Mouse (Mus musculus): ENCODE measurements around the gene Rxylt1. TPM values are rescaled to one million over a fixed set of nuclear protein-coding genes. Genes with fewer than 3 reads are reported as not detected.

The Rxylt1 gene
- polyA plus RNA-seq, 1 experiment from 2014 or later = 49.4 TPM

DNA sequence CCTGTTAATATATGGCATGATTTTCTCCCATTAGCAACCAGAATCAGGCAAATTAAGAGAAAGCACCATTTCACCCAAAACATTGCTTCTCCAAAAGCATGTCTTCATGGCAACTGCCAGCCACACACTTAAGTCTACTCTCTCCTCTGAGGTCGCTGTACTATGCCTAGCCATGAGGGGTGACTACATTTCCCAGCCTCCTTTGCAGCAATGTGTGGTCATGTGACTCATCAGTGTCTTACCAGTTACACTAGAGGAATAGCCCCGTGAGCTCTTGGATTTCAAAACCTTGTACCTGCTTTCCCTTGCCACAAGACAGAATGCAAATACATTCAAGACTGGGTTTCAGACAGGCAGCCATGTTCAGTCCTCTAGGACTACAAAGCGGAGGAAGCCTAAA lies 58.6 kb downstream of the Rxylt1 start:
- no peak overlapping the region for H3K4me2 ChIP-seq (replicated peaks)
- ATAC-seq (ENCODE audit: insufficient number of reproducible peaks, insufficient read depth, low FRiP score, low TSS enrichment) = no peak
- no peak overlapping the region for H3K9ac ChIP-seq
- no peaks in the 10 kb centered on the region for H3K9me3 ChIP-seq
- WGBS = 59% methylated on average over 3 of the region's 3 CpGs
- no peak overlapping the region for H3K4me3 ChIP-seq
- H3K36me3 ChIP-seq = peaks cover 5% of the 10 kb centered on the region
- H3K4me1 ChIP-seq = no peaks in the 10 kb centered on the region
- H3K27me3 ChIP-seq = no peaks in the 10 kb centered on the region
- H3K27ac ChIP-seq = no peak overlapping the region

DNA sequence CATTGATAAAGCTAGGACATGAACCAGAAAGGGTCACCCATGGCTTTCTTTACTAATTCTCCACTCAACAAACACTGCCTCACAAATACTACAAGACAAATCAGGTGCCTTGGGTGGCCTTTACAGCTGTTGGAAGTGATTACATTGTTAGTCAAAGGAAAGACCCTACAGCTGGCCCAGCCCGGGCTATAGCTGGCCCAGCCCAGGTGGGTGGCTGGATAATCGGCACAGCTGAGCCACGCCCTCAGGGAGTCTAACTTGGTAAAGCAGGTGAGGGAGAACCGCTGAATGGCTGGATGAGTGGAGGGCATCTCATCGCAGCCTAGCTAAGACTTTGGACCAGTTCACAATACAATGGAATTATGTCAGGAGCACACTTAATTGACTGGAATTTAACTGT lies 63.9 kb downstream of the Rxylt1 start:
- ATAC-seq (ENCODE audit: insufficient number of reproducible peaks, insufficient read depth, low FRiP score, low TSS enrichment) = no peak
- WGBS = 68% methylated on average over 5 of the region's 5 CpGs

DNA sequence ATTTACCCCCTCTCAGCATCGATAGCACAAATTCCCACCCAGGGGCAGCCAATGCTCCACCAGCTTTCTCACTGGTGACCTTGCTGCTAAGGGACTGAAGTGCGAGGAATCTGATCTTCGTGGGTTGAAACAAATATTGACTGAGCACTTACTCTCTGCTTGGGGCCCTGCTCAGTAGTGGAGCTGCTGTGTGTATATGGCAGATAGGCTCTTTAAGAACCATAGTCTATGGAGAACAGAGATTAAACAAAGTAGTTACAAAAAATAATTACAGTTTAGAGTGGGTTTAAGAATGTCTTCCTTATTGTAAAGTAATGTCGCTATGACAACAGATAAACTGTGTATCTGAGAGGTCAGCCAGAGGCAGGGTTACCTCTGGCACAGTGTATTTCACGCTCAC lies 66.8 kb downstream of the Rxylt1 start:
- Histone ChIP-seq H3K4me3 (no peak overlapping the region), H3K27ac (no peak overlapping the region), H3K9ac (no peak overlapping the region), H3K9me3 (no peaks in the 10 kb centered on the region), H3K4me2 (replicated peaks) (no peak overlapping the region), H3K36me3 (no peaks in the 10 kb centered on the region), H3K4me1 (no peaks in the 10 kb centered on the region; the same call in 1 of the 2 replicates), H3K27me3 (no peaks in the 10 kb centered on the region)
- no peak for ATAC-seq (ENCODE audit: insufficient number of reproducible peaks, insufficient read depth, low FRiP score, low TSS enrichment)
- WGBS = 82% methylated on average over 5 of the region's 5 CpGs

More for the DNA sequence above, 63.9 kb downstream of the Rxylt1 start:
- H3K4me2 ChIP-seq (replicated peaks) = no peak overlapping the region
- peaks cover 5% of the 10 kb centered on the region for H3K36me3 ChIP-seq
- H3K27ac ChIP-seq = no peak overlapping the region
- H3K27me3 ChIP-seq = no peaks in the 10 kb centered on the region
- no peaks in the 10 kb centered on the region; the same call in 1 of the 2 replicates for H3K4me1 ChIP-seq
- H3K4me3 ChIP-seq = no peak overlapping the region
- H3K9ac ChIP-seq = no peak overlapping the region
- no peaks in the 10 kb centered on the region for H3K9me3 ChIP-seq

DNA sequence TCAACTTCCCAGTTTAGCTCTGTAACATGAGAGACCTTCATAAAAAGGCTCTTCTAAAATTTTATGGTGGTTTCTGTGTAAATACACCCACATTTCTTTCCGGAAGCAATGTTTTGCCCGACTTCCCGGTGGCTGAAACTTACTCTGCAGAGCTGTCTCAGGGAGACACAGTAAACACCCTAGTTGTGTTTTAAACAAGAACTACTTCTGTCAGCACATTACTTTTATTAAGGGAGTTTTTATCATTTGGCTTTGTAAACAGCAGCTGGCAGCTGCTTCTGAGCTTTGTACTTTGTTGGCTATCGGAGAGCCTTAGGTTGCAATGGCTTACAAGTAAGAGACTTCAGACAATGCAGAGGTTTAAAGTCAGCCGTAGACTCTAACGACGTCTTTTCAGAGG lies 67.4 kb downstream of the Rxylt1 start:
- no peak overlapping the region for H3K4me3 ChIP-seq
- no peaks in the 10 kb centered on the region; the same call in 1 of the 2 replicates for H3K4me1 ChIP-seq
- no peaks in the 10 kb centered on the region for H3K27me3 ChIP-seq
- no peaks in the 10 kb centered on the region for H3K36me3 ChIP-seq
- 68% methylated on average over 7 of the region's 7 CpGs for WGBS
- H3K9me3 ChIP-seq = no peaks in the 10 kb centered on the region
- H3K27ac ChIP-seq = no peak overlapping the region
- H3K9ac ChIP-seq = no peak overlapping the region
- H3K4me2 ChIP-seq (replicated peaks) = no peak overlapping the region
- no peak for ATAC-seq (ENCODE audit: insufficient number of reproducible peaks, insufficient read depth, low FRiP score, low TSS enrichment)

Other genes with a start within 250 kb of the Rxylt1 start
- 19.6 and 19.8 TPM in 2 replicates for gene Srgap1, start 50.1 kb downstream of the Rxylt1 start, polyA plus RNA-seq (2016; fragmentation: Nextera tagmentation; extraction: Ambion mirVana)

Measured in embryonic facial prominence, embryonic 12.5 days (tissue).